Mouse (Mus musculus) CH12.LX (cell line): Measurements from ENCODE around the gene Dcaf8. TPM values are rescaled to one million over a fixed set of nuclear protein-coding genes. Genes with fewer than 3 reads are reported as not detected.

Experiments used
- DNase-seq: peaks from one replicate; pipeline ENCODE4 v3.0.0-alpha.2; 2013; ENCODE audit errors: extremely low read depth
- H3K27ac ChIP-seq: 2 replicates; pipeline ENCODE4 v1.5.1; 2012; ENCODE audit warnings: low read depth, mild to moderate bottlenecking, control low read depth, moderate library complexity; ENCODE audit not compliant: insufficient read depth
- H3K27me3 ChIP-seq: replicated peaks from 2 replicates; pipeline ENCODE3; 2012; ENCODE audit warnings: inconsistent platforms
- H3K36me3 ChIP-seq, 2 experiments: replicated peaks in 1 of 2; 2 replicates each; pipeline versions ENCODE3 to v1.6.1; 2012; ENCODE audit warnings: inconsistent platforms in 1 of 2, low read length in 1 of 2, mild to moderate bottlenecking in 1 of 2, mixed read lengths in 1 of 2, moderate library complexity in 1 of 2; ENCODE audit not compliant: control insufficient read depth in 1 of 2, insufficient read depth in 1 of 2
- H3K4me1 ChIP-seq, 2 experiments: 2 replicates each; pipeline ENCODE4 v1.6.1; 2012; ENCODE audit warnings: inconsistent platforms in 1 of 2, moderate library complexity in 1 of 2; ENCODE audit not compliant: insufficient read depth in 2 of 2, control insufficient read depth in 1 of 2
- H3K4me2 ChIP-seq: 2 replicates; pipeline ENCODE4 v1.6.1; 2012; ENCODE audit warnings: low read depth, mild to moderate bottlenecking, control low read depth; ENCODE audit not compliant: poor library complexity, insufficient read depth, severe bottlenecking
- H3K4me3 ChIP-seq, 3 experiments: fragments of 150-350 bp in 1 of 3; sonication (generic) in 1 of 3; replicated peaks in 1 of 3; 2 replicates each; pipeline versions ENCODE3 to v1.5.1; 2011 to 2012; ENCODE audit warnings: low read depth in 2 of 3, low read length in 2 of 3, mild to moderate bottlenecking in 2 of 3, moderate library complexity in 2 of 3, control low read depth in 1 of 3, improper control_type of control experiment in 1 of 3, inconsistent platforms in 1 of 3, mixed read lengths in 1 of 3; ENCODE audit not compliant: poor library complexity in 1 of 3
- H3K79me2 ChIP-seq: replicated peaks from 2 replicates; pipeline ENCODE4 v1.6.1; 2012; ENCODE audit warnings: mild to moderate bottlenecking, moderate library complexity; ENCODE audit not compliant: control insufficient read depth, poor library complexity, insufficient read depth, severe bottlenecking; ENCODE audit errors: extremely low read depth
- H3K9ac ChIP-seq: 2 replicates; pipeline ENCODE4 v1.6.1; 2012; ENCODE audit warnings: low read depth, mild to moderate bottlenecking, control low read depth, moderate library complexity; ENCODE audit not compliant: insufficient read depth
- H3K9me3 ChIP-seq: replicated peaks from 2 replicates; pipeline ENCODE3; 2012; ENCODE audit warnings: low read length, inconsistent platforms, mixed read lengths
- BHLHE40 ChIP-seq: IDR thresholded peaks from 2 replicates; pipeline ENCODE4 v1.6.1; 2011; ENCODE audit warnings: mild to moderate bottlenecking, low read depth, low read length, improper control_type of control experiment
- CHD2 ChIP-seq: IDR thresholded peaks from 2 replicates; pipeline ENCODE4 v1.6.1; 2011; ENCODE audit warnings: low read length, improper control_type of control experiment
- CTCF ChIP-seq, 2 experiments: IDR thresholded peaks in 1 of 2; conservative IDR thresholded peaks in 1 of 2; 2 replicates each; pipeline ENCODE4 v1.5.1; 2011 to 2012; ENCODE audit warnings: low read depth in 2 of 2, low read length in 2 of 2, improper control_type of control experiment in 1 of 2, inconsistent platforms in 1 of 2, mild to moderate bottlenecking in 1 of 2, moderate library complexity in 1 of 2
- E2F4 ChIP-seq: IDR thresholded peaks from 2 replicates; pipeline ENCODE4 v1.6.1; 2011; ENCODE audit warnings: low read depth, low read length, improper control_type of control experiment; ENCODE audit not compliant: insufficient replicate concordance
- ELF1 ChIP-seq: IDR thresholded peaks from 2 replicates; pipeline ENCODE4 v1.6.1; 2014; ENCODE audit warnings: low read depth, mild to moderate bottlenecking, inconsistent platforms, low read length, improper control_type of control experiment
- EP300 ChIP-seq: IDR thresholded peaks from 2 replicates; pipeline ENCODE4 v1.6.1; 2011; ENCODE audit warnings: low read length, improper control_type of control experiment
- ETS1 ChIP-seq: conservative IDR thresholded peaks from 2 replicates; pipeline ENCODE4 v1.6.1; 2012; ENCODE audit warnings: low read depth, mild to moderate bottlenecking, inconsistent platforms, low read length, improper control_type of control experiment, moderate library complexity
- IRF4 ChIP-seq: IDR thresholded peaks from 2 replicates; pipeline ENCODE4 v1.6.1; 2014; ENCODE audit warnings: low read depth, mild to moderate bottlenecking, inconsistent platforms, low read length, improper control_type of control experiment
- KAT2A ChIP-seq: IDR thresholded peaks from 2 replicates; pipeline ENCODE4 v1.6.1; 2012; ENCODE audit warnings: low read length, improper control_type of control experiment, inconsistent platforms; ENCODE audit not compliant: insufficient replicate concordance
- MAFK ChIP-seq: IDR thresholded peaks from 2 replicates; pipeline ENCODE4 v1.6.1; 2011; ENCODE audit warnings: low read length, improper control_type of control experiment; ENCODE audit not compliant: insufficient replicate concordance
- MAX ChIP-seq: IDR thresholded peaks from 2 replicates; pipeline ENCODE4 v1.6.1; 2011; ENCODE audit warnings: low read length, improper control_type of control experiment
- MAZ ChIP-seq: IDR thresholded peaks from 2 replicates; pipeline ENCODE4 v1.6.1; 2012; ENCODE audit warnings: low read depth, mild to moderate bottlenecking, inconsistent platforms, low read length, improper control_type of control experiment, moderate library complexity
- NELFE ChIP-seq: IDR thresholded peaks from 2 replicates; pipeline ENCODE4 v1.6.1; 2011; ENCODE audit warnings: low read depth, low read length, improper control_type of control experiment
- NRF1 ChIP-seq: IDR thresholded peaks from 2 replicates; pipeline ENCODE4 v1.6.1; 2014; ENCODE audit warnings: low read depth, mild to moderate bottlenecking, inconsistent platforms, low read length, improper control_type of control experiment, moderate library complexity
- POLR2A ChIP-seq: IDR thresholded peaks from 2 replicates; pipeline ENCODE4 v1.6.1; 2011; ENCODE audit warnings: low read depth, mild to moderate bottlenecking, improper control_type of control experiment, low read length
- RCOR1 ChIP-seq: conservative IDR thresholded peaks from 2 replicates; pipeline ENCODE4 v1.6.1; 2012; ENCODE audit warnings: low read depth, mild to moderate bottlenecking, inconsistent platforms, low read length, improper control_type of control experiment
- SIN3A ChIP-seq: IDR thresholded peaks from 2 replicates; pipeline ENCODE4 v1.6.1; 2012; ENCODE audit warnings: low read length, improper control_type of control experiment, inconsistent platforms
- TCF12 ChIP-seq: IDR thresholded peaks from 2 replicates; pipeline ENCODE4 v1.6.1; 2014; ENCODE audit warnings: low read depth, mild to moderate bottlenecking, inconsistent platforms, low read length, improper control_type of control experiment
- ZC3H11A ChIP-seq: IDR thresholded peaks from 2 replicates; pipeline ENCODE4 v1.6.1; 2012; ENCODE audit warnings: low read depth, mild to moderate bottlenecking, inconsistent platforms, low read length, improper control_type of control experiment
- ZMIZ1 ChIP-seq: IDR thresholded peaks from 2 replicates; pipeline ENCODE4 v1.6.1; 2012; ENCODE audit warnings: low read depth, mild to moderate bottlenecking, inconsistent platforms, low read length, improper control_type of control experiment
- dilution Hi-C: fragments of 300-500 bp; cut with MboI; formaldehyde crosslinking; loops from 2 replicates; pipeline ENCODE4 v1.14.3; 2020; ENCODE audit warnings: low sequenced_read_pairs; ENCODE audit not compliant: extremely low pct_unique_long_range_greater_than_20kb, extremely low pct_ligation_motif_present
- in situ Hi-C: fragments of 300-500 bp; cut with MboI; formaldehyde crosslinking; loops from 3 replicates; pipeline ENCODE4 v1.14.3; 2019; ENCODE audit warnings: low sequenced_read_pairs, low pct_ligation_motif_present, low pct_unique_long_range_greater_than_20kb, mixed read lengths
- polyA plus RNA-seq: library from polyadenylated mRNA; unstranded; fragments of >175 nt; gene quantifications from 2 replicates; pipeline ENCODE4 v1.2.1, GENCODE M21; 2012; ENCODE audit warnings: low read depth; ENCODE audit not compliant: insufficient read length
- total RNA-seq, 2 experiments: library from RNA; depleted of rRNA; stranded (reverse); fragments of 300-350 nt in 1 of 2; fragments of >200 nt in 1 of 2; gene quantifications; 2 replicates each; pipeline ENCODE4 v1.2.3; 2012 to 2014

Dcaf8 gene
- total and polyA plus RNA-seq, 3 experiments = 46.2 to 77.2 (median 58.5) TPM

- dilution Hi-C loops = no loop called here
- no peak overlapping the region for H3K9ac ChIP-seq
- H3K36me3 ChIP-seq = peaks cover 48 to 69% of the 10 kb centered on the region in 2 experiments
- TF ChIP-seq MAX = no peak
- no peak for TF ChIP-seq MAFK
- TF ChIP-seq TCF12 = no peak
- no peak for TF ChIP-seq IRF4
- TF ChIP-seq, all 38 proteins: peak for 0
- no peak overlapping the region for H3K27ac ChIP-seq
- peaks cover 0 to 1% of the 10 kb centered on the region in 2 experiments; a peak in 1 of 4 replicates for H3K4me1 ChIP-seq
- no peak overlapping the region for H3K4me2 ChIP-seq
- in situ Hi-C loops = no loop called here
- H3K79me2 ChIP-seq = no peaks in the 10 kb centered on the region
- H3K27me3 ChIP-seq = no peaks in the 10 kb centered on the region
- H3K4me3 ChIP-seq = no peak overlapping the region
- no peaks in the 10 kb centered on the region for H3K9me3 ChIP-seq
- no peak for DNase-seq
Observed at GRCm38 (mm10) chr1:172133535-172133934, 14.3 kb upstream of the Dcaf8 start.

- Histone ChIP-seq H3K4me2 (no peak overlapping the region), H3K36me3 (peaks cover 45 to 64% of the 10 kb centered on the region in 2 experiments), H3K4me1 (no peaks in the 10 kb centered on the region), H3K9me3 (no peaks in the 10 kb centered on the region), H3K79me2 (no peaks in the 10 kb centered on the region), H3K27ac (no peak overlapping the region), H3K27me3 (no peaks in the 10 kb centered on the region), H3K4me3 (no peak overlapping the region), H3K9ac (no peak overlapping the region)
- TF ChIP-seq RCOR1 (no peak), CTCF (conservative IDR thresholded peaks at IDR 0.05 in 1 of 2, IDR thresholded peaks at IDR 0.05 in 1 of 2; ENCODE audit: low read depth in 2 of 2, low read length in 2 of 2) (no peak), NELFE (no peak), POLR2A (no peak), MAX (no peak), ZMIZ1 (no peak), CHD2 (no peak), ZC3H11A (no peak), E2F4 (no peak), ETS1 (no peak), TCF12 (no peak), NRF1 (no peak), MAFK (no peak), SIN3A (no peak), BHLHE40 (no peak), EP300 (no peak), KAT2A (no peak), MAZ (no peak), ELF1 (no peak)
- dilution Hi-C loops (no loop called here), in situ Hi-C loops (no loop called here)
- no peak for DNase-seq
Observed at GRCm38 (mm10) chr1:172134072-172134471, 13.8 kb upstream of the Dcaf8 start.
